Comparison of ENCODE assay signal across 9 mouse cellular contexts in the genomic region with DNA sequence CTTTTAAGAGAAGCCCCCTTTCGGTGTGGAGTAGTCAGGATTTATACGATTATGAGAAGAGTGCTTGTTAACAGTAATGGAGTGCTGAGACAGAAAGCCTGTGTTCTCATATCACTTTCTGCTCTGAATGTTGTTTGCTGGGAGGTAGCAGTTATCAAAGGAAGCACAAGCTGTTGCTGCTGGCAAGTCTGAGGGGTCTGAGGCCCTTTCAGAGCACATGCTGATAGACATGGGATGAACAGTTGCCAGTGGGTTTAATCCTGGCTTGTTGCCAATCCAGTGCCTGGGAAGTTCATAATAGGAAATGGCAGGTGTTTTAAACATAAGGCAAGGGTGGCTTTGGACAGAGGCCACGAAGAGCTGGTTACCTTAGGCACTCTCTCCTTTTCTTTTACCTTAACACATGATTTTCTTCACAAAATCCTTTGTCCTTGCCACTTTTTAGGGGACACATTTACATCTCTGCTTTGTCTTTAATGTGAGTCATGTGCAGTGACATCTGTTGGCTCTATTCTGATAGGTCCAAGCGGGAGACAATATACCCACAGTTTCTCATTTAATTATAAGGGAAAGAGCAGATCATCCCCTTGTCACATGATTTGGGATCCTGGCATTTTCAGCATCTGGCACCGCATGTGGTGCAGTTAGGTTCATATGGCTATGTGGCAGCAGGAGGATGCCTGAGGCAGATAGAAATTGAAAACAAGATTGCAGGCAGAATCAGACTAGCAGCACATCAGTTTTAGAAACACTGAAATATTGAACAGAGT.
DNase-seq lines count a peak whose midpoint lies in the region; ATAC-seq lines count a peak whose summit lies in the region.
"Had no signal": no experiment of that assay in that cellular context is flagged by ENCODE, and none has a peak within 500 bp of the region (broad histone marks: within the 10 kb centered on the region; RNA-seq: fewer than 3 reads in every experiment).

No protein-coding gene starts in this region.

- peak; percentile 93 for ATAC-seq in hindbrain, embryonic 13.5 days (ENCODE audit: low FRiP score)

- no peaks in the 10 kb centered on the region for H3K27me3 ChIP-seq in hindbrain, embryonic 13.5 days
- H3K27me3 ChIP-seq: limb, embryonic 13.5 days had no signal

- no peaks in the 10 kb centered on the region for H3K36me3 ChIP-seq in hindbrain, embryonic 13.5 days
- H3K36me3 ChIP-seq: limb, embryonic 13.5 days had no signal

- no peak overlapping the region for H3K9ac ChIP-seq in hindbrain, embryonic 13.5 days
- H3K9ac ChIP-seq: limb, embryonic 13.5 days had no signal

- H3K27ac ChIP-seq in hindbrain, embryonic 13.5 days, result peak overlapping the region; percentile 61
- H3K27ac ChIP-seq: limb, embryonic 13.5 days had no signal

- no peak overlapping the region for H3K4me3 ChIP-seq in hindbrain, embryonic 13.5 days
- H3K4me3 ChIP-seq: limb, embryonic 13.5 days had no signal

- peak; percentile 3 for DNase-seq in right cerebral cortex, adult 18-20 months
- no peak for DNase-seq in right cerebral cortex, postnatal 36 days (ENCODE audit: low spot score in 2 of 2)
- peak; percentile 6 for DNase-seq in mesoderm, embryonic 11.5 days (ENCODE audit: low read depth, low spot score)
- DNase-seq in ovary, postnatal 10 days (ENCODE audit: low spot score), result no peak
- DNase-seq in yolk sac, embryonic 10.5 days (ENCODE audit: low spot score), result no peak
- no peak for DNase-seq in thymus, postnatal 14 days
- no peak for DNase-seq in spleen, adult 18-20 months

- H3K4me1 ChIP-seq in hindbrain, embryonic 13.5 days (replicated peaks), result peaks cover 13% of the 10 kb centered on the region
- H3K4me1 ChIP-seq: limb, embryonic 13.5 days had no signal

- no peaks in the 10 kb centered on the region for H3K9me3 ChIP-seq in hindbrain, embryonic 13.5 days
- H3K9me3 ChIP-seq: limb, embryonic 13.5 days had no signal

- no peak overlapping the region for H3K4me2 ChIP-seq in hindbrain, embryonic 13.5 days
- H3K4me2 ChIP-seq: limb, embryonic 13.5 days had no signal

- WGBS in hindbrain, embryonic 13.5 days, result 48% methylated on average over 5 of the region's 5 CpGs

Comparison
In these comparisons a context has a peak if more than half of its experiments do, and no peak if none do; other contexts are left out.
1. DNase-seq: peak in right cerebral cortex, adult 18-20 months (single experiment) and mesoderm, embryonic 11.5 days (single experiment); none in right cerebral cortex, postnatal 36 days (0 of 2), ovary, postnatal 10 days (single experiment), yolk sac, embryonic 10.5 days (single experiment), thymus, postnatal 14 days (single experiment) and spleen, adult 18-20 months (0 of 2).